Mouse (Mus musculus) frontal cortex, adult (tissue): ENCODE data around the gene March2.

Experiments used
- ATAC-seq: cut with Nextera tagmentation; 2 replicates; pipeline ENCODE4 v1.9.2; 2017; ENCODE audit warnings: mild to moderate bottlenecking, moderate library complexity, mixed read lengths; ENCODE audit not compliant: low TSS enrichment

Gene March2

DNA sequence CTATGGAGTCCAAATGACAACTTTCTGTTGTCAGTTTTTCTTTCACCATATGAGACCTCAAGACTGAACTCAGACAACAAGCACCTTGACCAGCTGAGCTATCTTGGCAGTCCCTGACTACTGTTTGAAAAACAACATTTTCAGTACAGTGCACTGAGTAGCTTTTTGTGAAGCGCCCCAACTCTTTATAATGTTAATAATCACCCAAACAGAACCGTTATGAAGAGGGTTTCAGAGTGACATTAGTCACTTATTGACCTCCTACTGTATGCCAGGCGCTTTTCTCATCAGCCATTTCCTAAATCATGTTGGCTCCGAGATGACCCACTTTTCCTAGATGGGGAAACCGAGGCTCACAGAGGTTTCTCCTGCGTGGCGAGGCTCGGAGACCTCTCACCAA lies 488 bp downstream of the March2 start:
- peak; percentile 7; the same call in 1 of the 2 replicates for ATAC-seq

DNA sequence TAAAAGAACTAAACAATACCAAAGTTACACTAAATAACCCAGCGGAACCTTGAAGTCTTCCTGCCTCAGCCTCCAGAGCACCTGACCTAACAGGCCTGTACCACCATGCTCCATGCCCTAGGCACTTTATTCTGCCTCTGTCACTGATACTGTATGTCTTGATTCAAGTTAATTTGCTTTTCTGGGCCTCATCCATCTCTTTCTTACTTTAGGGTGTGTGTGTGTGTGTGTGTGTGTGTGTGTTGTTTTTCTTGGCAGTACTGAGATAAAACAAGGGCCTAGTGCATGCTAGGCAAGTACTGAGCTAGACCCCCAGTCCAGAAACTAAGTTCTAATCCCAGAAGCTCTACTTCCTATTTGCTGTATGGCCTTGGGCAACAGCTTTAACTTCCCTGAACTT lies 1.2 kb downstream of the March2 start:
- no peak for ATAC-seq

DNA sequence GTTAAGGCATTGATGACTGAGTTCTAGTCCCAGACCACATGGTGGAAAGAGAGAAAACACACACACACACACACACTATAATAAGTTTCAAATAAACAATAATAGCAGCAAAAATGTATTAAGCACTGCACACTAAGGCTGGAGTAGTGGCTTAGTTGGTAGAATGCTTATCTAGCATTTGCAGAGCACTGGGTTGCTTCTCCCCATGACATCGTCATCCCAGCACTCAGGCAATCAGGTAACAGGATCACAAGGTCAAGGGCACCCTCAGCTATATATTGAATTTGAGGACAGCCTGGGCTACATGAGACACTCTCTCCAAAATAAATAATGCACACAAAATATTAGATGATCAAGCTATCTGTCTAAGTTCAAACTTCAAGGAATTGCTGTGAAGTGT lies 3.7 kb downstream of the March2 start:
- ATAC-seq: no peak

DNA sequence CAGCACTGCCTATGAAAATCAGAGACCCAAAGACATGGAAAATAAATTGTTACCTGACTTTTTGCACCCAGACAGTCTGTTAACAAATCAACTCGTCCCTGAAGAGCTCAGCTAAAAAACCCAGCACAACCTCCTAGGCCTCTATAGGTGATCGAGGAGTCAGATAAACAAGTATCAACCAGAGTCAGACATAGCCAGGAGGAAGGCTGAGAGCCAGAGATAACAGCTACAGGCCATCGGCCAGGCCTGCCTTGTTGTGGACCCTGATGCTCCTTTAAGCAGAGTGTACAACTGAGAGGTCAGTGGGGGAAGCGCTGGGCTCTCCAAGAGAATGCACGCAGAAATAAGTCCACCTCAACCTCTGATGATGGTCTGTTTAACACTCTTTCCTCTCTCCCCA lies 5.2 kb downstream of the March2 start:
- ATAC-seq: no peak

DNA sequence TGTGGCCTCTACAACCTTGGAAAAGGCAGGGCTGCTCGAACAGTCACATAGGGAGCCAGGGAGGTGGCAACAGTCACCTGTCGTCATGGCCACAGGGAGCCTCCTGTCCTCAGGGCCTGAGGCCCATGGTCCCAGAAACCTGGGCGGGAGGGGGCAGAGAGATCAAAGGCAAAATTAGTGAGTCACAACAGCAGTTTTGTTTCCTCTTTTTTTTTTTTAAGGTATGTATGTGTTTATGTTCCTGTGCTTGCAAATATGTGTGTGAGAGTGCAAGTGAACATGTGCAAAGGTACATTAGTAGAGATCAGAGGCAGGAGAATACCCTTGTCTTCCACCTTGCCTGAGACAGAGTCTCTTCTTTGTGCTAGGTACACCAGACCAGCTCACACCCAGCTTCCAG lies 8.6 kb downstream of the March2 start:
- no peak for ATAC-seq

DNA sequence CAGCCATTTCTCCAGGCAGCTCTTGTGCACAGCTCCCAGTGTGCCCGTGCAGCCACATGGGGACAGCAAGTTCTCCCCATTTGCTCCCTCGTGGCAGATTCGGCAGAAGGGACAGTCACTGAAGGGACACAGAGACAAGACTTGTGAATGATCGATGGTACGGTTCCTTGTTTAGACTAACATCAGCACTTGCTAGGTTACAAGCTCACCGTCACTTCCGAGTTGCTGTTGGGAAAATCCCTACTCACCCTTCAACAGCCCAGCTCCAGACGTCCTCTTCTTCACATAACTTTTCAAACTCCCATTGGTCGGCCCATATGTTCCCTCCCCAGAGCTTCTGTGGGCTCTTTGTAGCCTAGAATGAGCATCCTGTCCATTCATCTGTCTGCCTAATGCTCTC lies 15.4 kb downstream of the March2 start:
- ATAC-seq: no peak

DNA sequence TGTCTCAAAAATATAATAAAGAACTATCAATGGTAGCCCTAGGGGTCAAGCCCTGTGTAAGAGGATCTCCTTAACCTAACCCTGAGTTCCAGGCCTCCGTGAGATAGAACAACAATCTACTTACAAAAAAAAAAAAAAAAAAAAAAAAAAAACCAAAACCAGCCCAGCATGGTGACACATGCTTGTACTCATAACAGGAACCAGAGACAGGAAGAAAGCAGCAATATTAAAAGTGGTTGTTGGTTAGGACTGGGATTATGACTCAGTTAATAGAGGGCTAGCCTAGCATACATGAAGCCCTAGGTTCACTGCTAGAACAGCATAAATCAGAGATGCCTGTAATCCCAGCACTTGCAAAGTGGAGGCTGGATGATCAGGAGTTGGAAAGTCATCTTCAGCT lies 16.3 kb downstream of the March2 start:
- no peak for ATAC-seq

DNA sequence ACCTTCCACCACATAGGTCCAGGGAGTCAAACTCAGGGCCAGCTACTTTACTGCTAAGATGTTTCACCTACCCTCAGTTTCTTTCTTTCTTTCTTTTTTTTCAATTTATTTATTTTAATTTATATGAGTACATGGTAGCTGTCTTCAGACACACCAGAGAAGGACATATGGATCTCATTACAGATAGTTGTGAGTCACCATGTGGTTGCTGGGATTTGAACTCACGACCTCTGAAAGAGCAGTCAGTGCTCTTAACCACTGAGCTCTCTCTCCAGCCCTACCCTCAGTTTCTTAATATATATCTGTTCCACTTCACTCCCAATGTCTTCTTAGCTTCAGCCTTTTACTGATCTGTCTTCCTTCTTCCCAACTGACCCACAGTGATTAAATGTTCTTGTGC lies 23.0 kb downstream of the March2 start:
- ATAC-seq: no peak

DNA sequence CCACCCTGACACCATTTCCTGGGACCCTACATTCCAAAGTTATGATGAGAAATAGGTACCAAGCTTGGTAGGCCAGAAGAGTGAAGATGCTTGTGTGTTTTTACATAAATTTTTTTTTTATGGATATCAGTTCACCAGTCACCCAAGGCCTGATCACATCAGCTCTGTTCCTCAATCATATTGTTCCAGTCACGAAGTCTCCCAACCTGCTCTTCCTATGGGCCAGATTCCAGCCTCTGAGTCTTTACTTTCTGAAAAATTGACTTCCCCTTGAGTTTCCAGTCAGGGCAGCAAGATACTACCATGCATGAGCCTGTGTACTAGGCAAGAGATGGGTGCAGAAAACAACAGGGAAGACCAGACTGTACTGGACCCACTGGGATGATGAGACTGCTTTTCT lies 31.7 kb downstream of the March2 start, which contains the start of gene Hnrnpm:
Hnrnpm (minus strand) TSS at position 101 of the 400 bp plus-strand sequence.
- no peak for ATAC-seq

DNA sequence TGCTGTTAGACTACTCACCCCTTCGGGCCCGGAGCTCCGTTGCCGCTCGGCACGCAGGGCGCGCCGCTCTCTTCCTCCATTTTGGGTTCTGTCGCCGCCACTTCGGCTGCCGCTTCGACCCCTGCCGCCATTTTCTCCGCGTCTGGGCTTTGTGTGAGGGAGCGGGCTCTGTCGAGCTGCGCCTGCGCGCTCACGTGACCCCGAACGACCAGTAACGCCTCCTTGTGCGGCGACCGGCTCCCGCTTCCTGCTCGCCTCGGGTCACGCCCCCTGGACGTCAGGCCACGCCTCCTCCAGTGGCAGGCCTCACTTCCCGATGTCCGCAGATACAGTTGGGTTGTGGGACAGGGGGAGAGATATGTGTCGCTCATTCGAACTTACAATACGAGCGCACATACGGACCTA lies 33.2 kb downstream of the March2 start:
- ATAC-seq: peak; percentile 94

DNA sequence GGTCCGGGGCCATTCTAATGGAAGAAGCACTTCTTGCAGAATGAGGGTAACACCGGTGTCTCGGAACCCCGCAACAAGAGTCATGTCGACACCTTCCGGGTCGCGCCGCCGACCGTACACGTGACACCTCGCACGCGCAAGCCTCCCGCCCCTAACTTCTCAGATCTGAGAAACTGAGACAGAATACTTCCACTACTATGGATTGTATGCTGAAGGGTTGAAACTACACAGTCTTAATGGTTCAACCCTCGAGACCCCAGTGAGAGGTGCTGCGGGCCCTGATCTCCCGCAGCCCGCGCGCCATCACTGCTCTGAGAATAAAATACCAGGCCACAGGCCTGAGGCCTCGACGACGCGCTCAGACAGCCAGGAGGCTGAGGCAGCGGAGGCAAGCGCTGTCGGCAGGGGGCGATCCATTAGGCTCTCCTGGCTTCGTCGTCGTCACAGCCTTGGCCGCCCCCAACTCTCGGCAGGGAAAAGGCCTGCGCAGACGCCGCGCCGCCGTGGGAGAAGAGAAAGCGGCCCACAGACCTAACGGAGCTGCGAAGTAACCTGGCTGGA lies 33.7 kb downstream of the March2 start:
- peak; percentile 76 for ATAC-seq

DNA sequence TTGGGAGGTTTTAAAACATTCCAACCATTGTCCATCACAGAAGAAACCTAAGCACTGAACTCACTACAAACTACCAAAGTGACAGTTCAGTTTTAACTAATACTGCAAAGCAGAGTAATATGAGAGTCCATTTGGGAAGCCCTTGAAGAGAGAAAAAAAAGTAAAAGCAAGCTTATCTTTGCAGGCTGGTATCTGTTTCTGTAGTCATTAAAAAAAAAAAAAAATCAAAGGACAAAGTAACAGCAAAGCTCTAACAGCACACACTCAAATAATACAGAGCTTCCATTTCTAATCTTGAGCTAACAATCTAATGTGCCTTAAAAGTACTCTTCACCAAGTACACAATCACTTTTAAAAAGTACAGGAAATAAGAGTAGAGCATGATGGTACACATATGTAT lies 36.7 kb downstream of the March2 start:
- ATAC-seq: no peak

DNA sequence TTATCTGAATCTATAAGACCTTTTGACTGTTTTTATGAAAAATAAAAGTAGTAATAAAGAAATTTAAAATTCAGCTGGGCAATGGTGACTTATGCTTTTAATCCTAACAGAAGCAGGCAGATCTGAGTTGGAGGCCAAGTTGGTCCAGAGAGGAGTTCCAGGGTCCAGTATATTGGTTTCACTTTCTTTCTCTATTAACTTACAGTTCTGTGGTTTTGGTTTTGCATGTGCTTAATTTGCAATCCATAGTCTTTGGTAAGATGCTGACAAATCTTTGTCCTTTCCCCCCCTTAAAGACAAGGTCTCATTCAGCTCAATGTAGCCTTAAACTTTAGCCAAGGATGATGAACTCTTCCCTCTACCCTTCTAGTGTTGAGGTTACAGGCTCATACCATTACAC lies 39.7 kb downstream of the March2 start:
- ATAC-seq: no peak

DNA sequence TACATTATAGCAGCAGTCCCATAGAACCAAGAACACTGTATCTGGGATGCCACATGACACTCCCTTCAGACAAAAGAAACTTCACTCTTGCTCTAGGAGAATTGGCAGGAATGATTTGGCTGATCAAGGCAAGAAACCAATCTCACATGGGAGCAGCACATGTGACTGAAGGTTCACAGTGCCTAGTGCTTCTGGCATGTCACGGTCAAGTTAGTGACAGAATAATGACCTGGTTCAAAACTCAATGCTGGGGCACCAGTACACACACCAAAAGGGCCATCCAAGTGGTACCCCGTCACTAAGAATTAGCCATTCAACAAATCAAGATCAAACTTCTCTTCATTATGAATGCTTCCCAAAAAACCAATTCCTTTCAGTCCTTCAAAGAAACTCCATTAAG lies 42.4 kb downstream of the March2 start:
- no peak for ATAC-seq

DNA sequence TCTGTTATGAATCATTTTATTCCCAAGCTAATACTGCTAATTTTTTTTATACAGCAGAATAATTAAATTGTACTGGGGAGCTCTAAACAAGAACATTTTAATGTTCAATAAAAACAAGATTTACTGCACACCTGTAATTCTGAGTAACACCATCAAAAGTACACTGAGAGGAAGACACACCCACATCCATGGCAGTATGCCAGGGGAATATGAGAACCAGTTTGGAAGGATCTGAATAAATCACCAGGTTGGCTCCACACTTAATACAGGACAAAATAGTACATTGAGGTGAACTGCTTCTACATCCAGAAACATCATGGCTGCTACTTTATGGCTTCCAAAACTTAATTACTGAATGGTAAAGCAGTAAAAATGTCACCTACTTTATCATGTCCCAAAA lies 43.0 kb downstream of the March2 start:
- no peak for ATAC-seq

DNA sequence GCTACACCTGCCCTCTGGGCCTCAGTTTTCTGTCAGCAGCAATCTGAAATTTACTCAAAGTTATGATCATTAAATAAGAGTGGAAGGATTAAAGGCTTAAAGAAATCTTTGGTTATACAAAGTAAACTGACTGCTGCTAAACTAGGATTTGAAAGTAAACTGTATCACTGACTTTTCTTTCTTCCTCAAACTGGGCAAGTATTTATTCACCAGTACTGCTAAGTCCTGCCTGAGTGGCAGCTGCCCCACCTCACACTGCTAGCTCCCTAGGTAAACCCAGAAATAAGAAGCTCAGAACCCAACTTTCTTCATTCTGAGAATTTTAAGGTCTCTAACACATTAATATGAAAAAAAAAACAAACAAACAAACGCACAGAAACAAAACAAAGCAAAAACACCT lies 44.6 kb downstream of the March2 start:
- ATAC-seq: no peak

DNA sequence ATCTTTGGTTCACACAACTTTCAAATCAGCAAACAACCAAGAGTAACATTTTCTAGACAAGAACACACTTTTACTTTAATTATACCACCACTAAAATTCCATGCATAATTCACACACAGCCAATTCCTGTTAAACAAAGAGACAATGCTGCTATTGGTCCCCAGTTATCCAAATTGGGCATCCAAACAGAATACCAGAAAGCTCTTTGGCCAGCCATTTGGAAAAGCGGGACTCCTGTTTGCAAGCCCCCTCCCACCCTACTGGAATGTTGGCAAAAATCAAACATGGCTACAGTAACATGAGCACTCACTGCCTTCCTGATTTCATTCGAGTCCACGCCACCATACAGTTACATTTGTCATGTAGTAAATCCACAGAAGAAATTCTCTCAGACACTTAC lies 48.8 kb downstream of the March2 start:
- no peak for ATAC-seq

DNA sequence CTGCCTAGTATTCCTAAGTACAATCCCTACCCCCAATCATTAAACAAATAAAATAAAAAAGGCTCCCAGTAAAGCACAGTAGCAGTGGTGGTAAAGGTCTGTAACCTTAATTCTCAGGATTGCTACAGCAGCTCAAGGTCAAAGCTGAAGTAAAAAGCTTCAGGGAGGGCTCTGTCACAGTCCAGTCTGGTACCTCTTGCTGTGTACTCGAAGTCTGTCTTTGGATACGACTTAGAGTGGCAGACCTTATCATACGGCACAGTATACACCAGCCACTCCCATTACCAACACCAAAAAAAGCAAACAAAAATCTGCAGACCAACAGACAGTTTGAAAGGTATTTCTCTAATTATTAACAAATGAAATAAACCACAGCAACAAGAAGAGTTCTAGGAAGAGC lies 51.7 kb downstream of the March2 start:
- no peak for ATAC-seq

DNA sequence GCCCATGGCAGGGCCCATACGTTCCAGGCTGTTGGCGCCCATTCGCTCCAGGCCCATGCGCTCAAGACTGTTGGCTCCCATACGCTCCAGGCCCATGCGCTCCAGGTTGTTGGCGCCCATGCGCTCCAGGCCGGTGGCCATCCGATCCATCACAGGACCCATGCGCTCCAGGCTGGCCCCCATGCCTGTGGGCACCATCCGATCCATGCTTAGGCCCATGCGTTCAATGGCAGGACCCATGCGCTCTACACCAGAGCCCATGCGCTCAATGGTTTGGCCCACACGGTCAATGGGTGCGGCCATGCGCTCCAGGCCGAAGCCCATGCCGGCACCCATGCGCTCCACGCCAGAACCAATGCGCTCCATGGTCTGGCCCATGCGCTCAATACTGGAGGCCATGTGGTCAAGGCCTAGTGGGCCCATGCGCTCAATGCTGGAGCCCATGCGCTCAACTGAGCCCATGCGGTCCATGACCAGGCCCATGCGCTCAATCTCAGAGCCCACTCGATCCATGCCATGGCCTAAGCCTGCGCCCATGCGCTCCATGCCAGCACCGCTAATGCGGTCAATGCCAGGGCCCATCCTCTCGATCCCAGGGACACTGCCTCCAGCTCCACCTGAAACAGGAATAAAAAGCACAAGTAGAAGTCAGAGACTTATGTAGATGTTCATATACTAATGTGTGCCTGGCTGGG lies 68.5 kb downstream of the March2 start:
- ATAC-seq: no peak

DNA sequence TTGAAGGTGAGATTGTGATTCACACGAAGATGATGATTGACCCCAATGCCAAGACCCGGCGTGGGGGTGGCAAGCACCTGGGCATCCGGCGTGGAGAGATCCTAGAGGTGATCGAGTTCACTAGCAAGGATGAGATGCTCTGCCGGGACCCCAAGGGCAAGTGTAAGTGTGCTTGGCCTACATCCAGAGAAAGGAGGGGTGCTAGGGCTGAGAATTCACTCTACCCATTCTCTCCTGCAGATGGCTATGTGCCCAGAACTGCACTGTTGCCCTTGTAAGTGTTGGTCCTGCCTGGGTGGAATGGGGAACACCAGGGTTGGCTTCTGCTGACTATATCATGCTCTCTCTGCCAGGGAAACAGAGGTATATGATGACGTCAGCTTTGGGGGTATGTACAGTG lies 73.4 kb downstream of the March2 start:
- no peak for ATAC-seq

DNA sequence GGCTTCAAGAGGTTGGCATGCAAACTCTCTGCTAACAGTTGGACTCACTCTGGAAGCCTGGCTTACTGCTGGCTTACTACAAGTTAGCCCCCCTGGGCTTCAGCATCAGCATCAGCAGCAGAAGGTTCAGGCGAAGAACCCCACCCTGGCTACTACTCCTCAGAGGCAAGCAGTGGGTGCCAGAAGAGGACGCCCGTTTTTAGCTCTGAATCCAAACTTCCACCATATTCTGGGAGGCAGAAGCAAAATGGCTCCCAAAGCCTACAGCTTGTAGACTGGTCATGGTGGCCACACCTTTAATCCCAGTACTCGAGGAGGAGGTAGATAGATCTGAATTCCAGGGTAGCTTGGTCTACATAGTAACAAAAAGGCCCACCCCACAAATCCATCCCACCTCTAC lies 74.4 kb downstream of the March2 start:
- ATAC-seq: no peak

DNA sequence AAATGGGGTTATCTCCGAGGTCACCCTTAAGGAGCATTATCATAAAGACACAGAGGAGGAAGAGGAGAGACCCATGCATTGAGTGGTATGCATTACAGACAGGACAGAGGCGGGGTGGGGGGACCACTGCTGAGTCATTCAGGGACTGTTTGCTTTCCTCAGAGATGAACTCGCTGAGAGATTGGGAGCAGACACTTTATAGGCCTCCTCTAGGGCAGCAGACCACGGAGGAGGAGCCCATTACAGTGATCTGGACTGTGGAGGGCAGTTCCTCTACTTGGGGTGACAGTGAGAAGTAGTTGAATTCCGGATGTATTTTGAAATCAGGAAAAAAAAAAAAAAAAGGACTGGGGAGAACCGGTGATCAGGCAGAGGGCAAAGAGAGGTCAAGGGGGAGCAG lies 78.7 kb downstream of the March2 start:
- ATAC-seq: no peak

DNA sequence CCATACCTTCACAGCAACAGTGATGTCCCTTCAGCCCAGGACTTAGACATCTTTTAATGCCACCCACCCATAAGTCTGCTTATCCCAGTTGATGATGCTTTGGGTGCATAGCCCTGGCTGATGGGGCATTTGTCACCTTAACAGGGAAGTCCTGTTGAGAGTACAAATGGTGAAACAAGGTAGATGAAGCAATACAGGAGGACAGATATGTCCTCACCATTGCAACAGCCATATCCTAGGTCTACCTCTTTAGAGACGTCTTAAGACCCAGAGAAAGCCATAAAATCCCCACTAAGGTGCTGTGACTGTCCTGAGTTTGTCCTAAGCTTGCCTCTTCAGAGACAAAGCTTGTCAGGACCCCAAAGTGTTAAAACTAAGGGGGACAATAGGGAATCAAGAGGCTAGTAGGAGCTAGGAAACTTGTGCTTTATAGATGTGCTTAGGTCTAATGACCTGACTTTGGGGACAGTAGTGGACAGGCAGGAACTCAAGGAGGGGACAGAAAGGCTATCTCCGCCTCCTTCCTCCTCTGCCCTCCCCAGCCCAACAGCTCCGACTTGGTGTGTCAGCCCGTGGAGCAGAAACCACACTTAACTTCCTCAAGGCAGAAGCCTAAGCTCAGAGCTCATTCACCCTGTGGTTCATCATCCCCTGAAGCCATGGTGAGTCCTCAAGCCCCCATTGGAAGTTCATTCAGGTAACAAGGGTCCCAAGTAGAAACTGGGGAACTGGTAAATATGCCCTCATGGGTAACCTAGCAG lies 80.8 kb downstream of the March2 start, which contains the start of gene Pram1:
Pram1 (plus strand) TSS at position 541 of the 761 bp plus-strand sequence.
- ATAC-seq: no peak; the same call in 1 of the 2 replicates
